Mouse (Mus musculus): ENCODE data around the gene Gm10642. TPM values are rescaled to one million over a fixed set of nuclear protein-coding genes. Genes with fewer than 3 reads are reported as not detected.
A peak's percentile ranks its signal among the peaks of the same experiment; 100 is the strongest.

Gm10642 gene
- polyA plus RNA-seq (2014; fragmentation: Nextera tagmentation; extraction: Ambion mirVana), result 0.41 and 0.77 TPM in 2 replicates

- Histone ChIP-seq H3K27ac (replicated peaks; ENCODE audit: low read depth, low read length) (peak within 1 kb of the TSS; percentile 97), H3K4me1 (ENCODE audit: control insufficient read depth, insufficient read depth, low read length) (peaks cover 31% of the 10 kb centered on the region), H3K36me3 (ENCODE audit: control insufficient read depth, insufficient read depth, low read length) (no peaks in the 10 kb centered on the region), H3K4me3 (replicated peaks; ENCODE audit: low read depth, low read length) (peak within 1 kb of the TSS; percentile 96), H3K4me2 (ENCODE audit: low read length) (peak within 1 kb of the TSS; percentile 57), H3K27me3 (ENCODE audit: control insufficient read depth, insufficient read depth, low read length) (no peaks in the 10 kb centered on the region), H3K9me3 (ENCODE audit: control insufficient read depth, low read length) (no peaks in the 10 kb centered on the region), H3K9ac (replicated peaks; ENCODE audit: low read length) (peak within 1 kb of the TSS; percentile 91)
- under 1% methylated on average over 71 of the region's 72 CpGs for WGBS
- peak; percentile 73 for DNase-seq
- peak; percentile 53 for ATAC-seq (ENCODE audit: low FRiP score, low TSS enrichment)
Measured at GRCm38 (mm10) chr9:70656130-70657007, at the start of gene Gm10642. Gene Gm10642 (plus strand): TSS chr9:70656251.

- Histone ChIP-seq H3K9me3 (ENCODE audit: control insufficient read depth, low read length) (no peaks in the 10 kb centered on the region), H3K36me3 (ENCODE audit: control insufficient read depth, insufficient read depth, low read length) (peaks cover 41% of the 10 kb centered on the region), H3K27me3 (ENCODE audit: control insufficient read depth, insufficient read depth, low read length) (no peaks in the 10 kb centered on the region), H3K4me2 (ENCODE audit: low read length) (no peak overlapping the region), H3K9ac (replicated peaks; ENCODE audit: low read length) (no peak overlapping the region), H3K4me3 (replicated peaks; ENCODE audit: low read depth, low read length) (no peak overlapping the region), H3K27ac (replicated peaks; ENCODE audit: low read depth, low read length) (no peak overlapping the region), H3K4me1 (ENCODE audit: control insufficient read depth, insufficient read depth, low read length) (no peaks in the 10 kb centered on the region)
- no peak for ATAC-seq (ENCODE audit: low FRiP score, low TSS enrichment)
- WGBS, result 77% methylated on average over 3 of the region's 3 CpGs
- no peak for DNase-seq
Measured at GRCm38 (mm10) chr9:70611026-70611673, 44.9 kb upstream of the Gm10642 start.

- no peaks in the 10 kb centered on the region for H3K9me3 ChIP-seq (ENCODE audit: control insufficient read depth, low read length)
- H3K36me3 ChIP-seq (ENCODE audit: control insufficient read depth, insufficient read depth, low read length), result peaks cover 8% of the 10 kb centered on the region; the same call in 1 of the 2 replicates
- H3K4me3 ChIP-seq (replicated peaks; ENCODE audit: low read depth, low read length), result no peak overlapping the region
- H3K27ac ChIP-seq (replicated peaks; ENCODE audit: low read depth, low read length), result no peak overlapping the region
- no peak overlapping the region for H3K9ac ChIP-seq (replicated peaks; ENCODE audit: low read length)
- no peaks in the 10 kb centered on the region for H3K4me1 ChIP-seq (ENCODE audit: control insufficient read depth, insufficient read depth, low read length)
- 92% methylated on average over 2 of the region's 2 CpGs for WGBS
- no peak overlapping the region for H3K4me2 ChIP-seq (ENCODE audit: low read length)
- no peaks in the 10 kb centered on the region for H3K27me3 ChIP-seq (ENCODE audit: control insufficient read depth, insufficient read depth, low read length)
- ATAC-seq (ENCODE audit: low FRiP score, low TSS enrichment) (no peak), DNase-seq (no peak)
Measured at GRCm38 (mm10) chr9:70629711-70630110, 26.3 kb upstream of the Gm10642 start.

DNA sequence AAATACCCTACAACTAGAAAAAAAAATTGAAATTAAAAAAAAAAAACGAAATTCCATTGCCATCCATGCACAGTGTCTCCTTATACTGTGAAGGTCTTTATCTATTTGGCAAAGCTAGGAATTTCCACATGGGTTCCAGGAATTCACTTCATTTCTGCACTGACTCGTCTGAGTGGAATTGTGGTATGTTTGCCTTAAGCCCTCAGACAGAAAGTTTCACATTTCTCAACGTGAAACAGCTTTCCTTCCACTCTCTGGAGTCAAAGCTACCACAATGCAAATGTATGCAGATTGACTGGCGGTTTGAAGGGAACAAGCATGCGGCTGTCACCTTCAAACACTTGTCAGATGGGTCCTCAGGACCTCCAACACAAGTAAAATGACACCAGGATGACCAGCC lies 24.4 kb upstream of the Gm10642 start:
- WGBS, result 27% methylated on average over 5 of the region's 5 CpGs
- Histone ChIP-seq H3K9me3 (ENCODE audit: control insufficient read depth, low read length) (no peaks in the 10 kb centered on the region), H3K4me2 (ENCODE audit: low read length) (no peak overlapping the region), H3K36me3 (ENCODE audit: control insufficient read depth, insufficient read depth, low read length) (0 out of 2 replicates have a peak, but pooled peaks cover 2% of the 10 kb centered on the region), H3K4me1 (ENCODE audit: control insufficient read depth, insufficient read depth, low read length) (no peaks in the 10 kb centered on the region), H3K27me3 (ENCODE audit: control insufficient read depth, insufficient read depth, low read length) (no peaks in the 10 kb centered on the region), H3K9ac (replicated peaks; ENCODE audit: low read length) (no peak overlapping the region), H3K4me3 (replicated peaks; ENCODE audit: low read depth, low read length) (no peak overlapping the region), H3K27ac (replicated peaks; ENCODE audit: low read depth, low read length) (no peak overlapping the region)
- ATAC-seq (ENCODE audit: low FRiP score, low TSS enrichment) (no peak), DNase-seq (no peak)

GRCm38 (mm10) chr9:70636748-70637147 lies 19.3 kb upstream of the Gm10642 start:
- H3K9me3 ChIP-seq (ENCODE audit: control insufficient read depth, low read length), result no peaks in the 10 kb centered on the region
- no peak for ATAC-seq (ENCODE audit: low FRiP score, low TSS enrichment)
- H3K4me3 ChIP-seq (replicated peaks; ENCODE audit: low read depth, low read length), result no peak overlapping the region
- 85% methylated on average over 2 of the region's 2 CpGs for WGBS
- H3K9ac ChIP-seq (replicated peaks; ENCODE audit: low read length), result no peak overlapping the region
- no peaks in the 10 kb centered on the region for H3K27me3 ChIP-seq (ENCODE audit: control insufficient read depth, insufficient read depth, low read length)
- H3K4me1 ChIP-seq (ENCODE audit: control insufficient read depth, insufficient read depth, low read length), result no peaks in the 10 kb centered on the region
- H3K4me2 ChIP-seq (ENCODE audit: low read length), result no peak overlapping the region
- H3K27ac ChIP-seq (replicated peaks; ENCODE audit: low read depth, low read length), result no peak overlapping the region
- H3K36me3 ChIP-seq (ENCODE audit: control insufficient read depth, insufficient read depth, low read length), result peaks cover 11% of the 10 kb centered on the region
- DNase-seq, result no peak

- DNase-seq (no peak), ATAC-seq (ENCODE audit: low FRiP score, low TSS enrichment) (no peak)
- Histone ChIP-seq H3K4me3 (replicated peaks; ENCODE audit: low read depth, low read length) (no peak overlapping the region), H3K9ac (replicated peaks; ENCODE audit: low read length) (no peak overlapping the region), H3K4me2 (ENCODE audit: low read length) (no peak overlapping the region), H3K27ac (replicated peaks; ENCODE audit: low read depth, low read length) (no peak overlapping the region), H3K36me3 (ENCODE audit: control insufficient read depth, insufficient read depth, low read length) (peaks cover 5% of the 10 kb centered on the region; the same call in 1 of the 2 replicates), H3K9me3 (ENCODE audit: control insufficient read depth, low read length) (no peaks in the 10 kb centered on the region), H3K27me3 (ENCODE audit: control insufficient read depth, insufficient read depth, low read length) (no peaks in the 10 kb centered on the region), H3K4me1 (ENCODE audit: control insufficient read depth, insufficient read depth, low read length) (peaks cover 25% of the 10 kb centered on the region)
- WGBS, result 85% methylated on average over 2 of the region's 2 CpGs
Measured at GRCm38 (mm10) chr9:70650260-70650659, 5.8 kb upstream of the Gm10642 start.

DNA sequence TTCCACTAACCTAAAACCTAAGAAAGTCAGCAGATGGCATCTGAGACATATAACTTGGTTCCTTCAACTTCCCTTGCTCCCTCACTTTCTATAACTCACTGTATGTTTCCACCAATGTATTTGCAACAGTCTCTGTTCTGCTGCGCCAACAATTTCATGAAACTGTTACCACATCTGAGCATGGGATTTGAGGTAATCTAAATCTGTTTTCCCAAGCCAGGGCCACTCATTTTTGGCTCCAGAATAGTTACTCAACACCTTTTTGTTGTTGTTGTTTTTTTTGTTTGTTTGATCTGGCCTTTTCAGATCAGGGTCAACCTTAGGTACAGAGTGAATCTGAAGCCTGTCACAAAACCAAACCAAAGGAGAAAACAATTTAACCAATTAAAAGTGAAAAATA lies 5.1 kb upstream of the Gm10642 start:
- H3K4me3 ChIP-seq (replicated peaks; ENCODE audit: low read depth, low read length), result no peak overlapping the region
- peaks cover 5% of the 10 kb centered on the region; the same call in 1 of the 2 replicates for H3K36me3 ChIP-seq (ENCODE audit: control insufficient read depth, insufficient read depth, low read length)
- no peak overlapping the region for H3K9ac ChIP-seq (replicated peaks; ENCODE audit: low read length)
- no peak overlapping the region for H3K4me2 ChIP-seq (ENCODE audit: low read length)
- H3K27ac ChIP-seq (replicated peaks; ENCODE audit: low read depth, low read length), result no peak overlapping the region
- 97% methylated on average over 1 of the region's 1 CpGs for WGBS
- no peaks in the 10 kb centered on the region for H3K9me3 ChIP-seq (ENCODE audit: control insufficient read depth, low read length)
- DNase-seq, result no peak
- H3K27me3 ChIP-seq (ENCODE audit: control insufficient read depth, insufficient read depth, low read length), result no peaks in the 10 kb centered on the region
- peaks cover 28% of the 10 kb centered on the region for H3K4me1 ChIP-seq (ENCODE audit: control insufficient read depth, insufficient read depth, low read length)
- ATAC-seq (ENCODE audit: low FRiP score, low TSS enrichment), result no peak

- H3K27ac ChIP-seq (replicated peaks; ENCODE audit: low read depth, low read length), result no peak overlapping the region
- no peak for ATAC-seq (ENCODE audit: low FRiP score, low TSS enrichment)
- 80% methylated on average over 2 of the region's 2 CpGs for WGBS
- DNase-seq, result no peak
- H3K9ac ChIP-seq (replicated peaks; ENCODE audit: low read length), result no peak overlapping the region
- no peak overlapping the region for H3K4me3 ChIP-seq (replicated peaks; ENCODE audit: low read depth, low read length)
- H3K36me3 ChIP-seq (ENCODE audit: control insufficient read depth, insufficient read depth, low read length), result peaks cover 5% of the 10 kb centered on the region; the same call in 1 of the 2 replicates
- no peak overlapping the region for H3K4me2 ChIP-seq (ENCODE audit: low read length)
- H3K9me3 ChIP-seq (ENCODE audit: control insufficient read depth, low read length), result no peaks in the 10 kb centered on the region
- no peaks in the 10 kb centered on the region for H3K27me3 ChIP-seq (ENCODE audit: control insufficient read depth, insufficient read depth, low read length)
- H3K4me1 ChIP-seq (ENCODE audit: control insufficient read depth, insufficient read depth, low read length), result peaks cover 28% of the 10 kb centered on the region
Measured at GRCm38 (mm10) chr9:70652221-70652620, 3.8 kb upstream of the Gm10642 start.

All from midbrain, embryonic 14.5 days (tissue).